Comparison of ENCODE assay signal across 8 mouse cellular contexts in genomic region chr11:97700003-97700745, GRCm38 (mm10). TPM values are rescaled to one million over a fixed set of nuclear protein-coding genes. Genes with fewer than 3 reads are reported as not detected.
DNase-seq lines count a peak whose midpoint lies in the region; ATAC-seq and TF ChIP-seq lines count a peak whose summit lies in the region.

TSS of gene Pcgf2 (minus strand) at chr11:97700497.

- H3K9me3 ChIP-seq in forebrain, embryonic 11.5 days (ENCODE audit: control insufficient read depth, low read length) = no peaks in the 10 kb centered on the region
- H3K9me3 ChIP-seq in heart, embryonic 16.5 days (replicated peaks; ENCODE audit: control insufficient read depth, low read length) = no peaks in the 10 kb centered on the region
- H3K9me3 ChIP-seq in liver, postnatal 0 days (ENCODE audit: low read length) = no peaks in the 10 kb centered on the region

- peaks cover 40% of the 10 kb centered on the region for H3K4me1 ChIP-seq in forebrain, embryonic 11.5 days (replicated peaks; ENCODE audit: control insufficient read depth, insufficient read depth, low read length)
- H3K4me1 ChIP-seq in heart, embryonic 16.5 days (ENCODE audit: control insufficient read depth, insufficient read depth, low read length) = peaks cover 54% of the 10 kb centered on the region
- peaks cover 44% of the 10 kb centered on the region for H3K4me1 ChIP-seq in liver, postnatal 0 days (ENCODE audit: insufficient read depth)
- peaks cover 47% of the 10 kb centered on the region for H3K4me1 ChIP-seq in olfactory bulb, adult 2 months (ENCODE audit: control insufficient read depth, insufficient read depth, low read length)

- no peaks in the 10 kb centered on the region for H3K36me3 ChIP-seq in forebrain, embryonic 11.5 days (ENCODE audit: control insufficient read depth, insufficient read depth, low read length)
- H3K36me3 ChIP-seq in heart, embryonic 16.5 days (ENCODE audit: control insufficient read depth, insufficient read depth) = no peaks in the 10 kb centered on the region
- H3K36me3 ChIP-seq in liver, postnatal 0 days (replicated peaks; ENCODE audit: insufficient read depth, low read length) = 0 out of 2 replicates have a peak, but pooled peaks cover 5% of the 10 kb centered on the region

- peak within 1 kb of the TSS; percentile 86 for H3K4me2 ChIP-seq in forebrain, embryonic 11.5 days (ENCODE audit: low read depth, low read length, severe bottlenecking)
- H3K4me2 ChIP-seq in heart, embryonic 16.5 days (ENCODE audit: low read depth, low read length) = peak within 1 kb of the TSS; percentile 93
- peak within 1 kb of the TSS; percentile 91 for H3K4me2 ChIP-seq in liver, postnatal 0 days (ENCODE audit: low read depth, low read length)

- TF ChIP-seq CTCF in liver, postnatal 0 days (IDR thresholded peaks at IDR 0.05; ENCODE audit: low read depth) = no peak
- no peak for TF ChIP-seq CTCF in olfactory bulb, adult 2 months (IDR thresholded peaks at IDR 0.05; ENCODE audit: insufficient read depth, low read depth, low read length)

- peak within 1 kb of the TSS; percentile 92 for H3K9ac ChIP-seq in forebrain, embryonic 11.5 days (ENCODE audit: low read length)
- peak within 1 kb of the TSS; percentile 97 for H3K9ac ChIP-seq in heart, embryonic 16.5 days (ENCODE audit: low read length)
- H3K9ac ChIP-seq in liver, postnatal 0 days (replicated peaks) = peak within 1 kb of the TSS; percentile 64

- WGBS in forebrain, embryonic 11.5 days = under 1% methylated on average over 76 of the region's 85 CpGs
- WGBS in heart, embryonic 16.5 days = 0% methylated on average over 83 of the region's 85 CpGs
- 1% methylated on average over 71 of the region's 85 CpGs for WGBS in liver, postnatal 0 days (ENCODE audit: insufficient replicate concordance)
- under 1% methylated on average over 85 of the region's 85 CpGs for WGBS in olfactory bulb, adult 2 months

- ATAC-seq in forebrain, embryonic 11.5 days (replicated peaks; ENCODE audit: low FRiP score) = peak; percentile 11
- ATAC-seq in heart, embryonic 16.5 days (replicated peaks; ENCODE audit: extremely low read depth, insufficient read depth, low FRiP score) = peak; percentile 16
- ATAC-seq in liver, postnatal 0 days = no peak

- H3K4me3 ChIP-seq in forebrain, embryonic 11.5 days (ENCODE audit: low read depth, low read length) = peak within 1 kb of the TSS; percentile 76
- peak within 1 kb of the TSS; percentile 95 for H3K4me3 ChIP-seq in heart, embryonic 16.5 days (ENCODE audit: low read length)
- H3K4me3 ChIP-seq in liver, postnatal 0 days (ENCODE audit: low read depth, low read length) = peak within 1 kb of the TSS; percentile 62
- H3K4me3 ChIP-seq in olfactory bulb, adult 2 months (ENCODE audit: insufficient read depth, low read depth, low read length) = peak within 1 kb of the TSS; percentile 63

- peak within 1 kb of the TSS; percentile 98 for H3K27ac ChIP-seq in forebrain, embryonic 11.5 days (ENCODE audit: low read depth, low read length)
- peak within 1 kb of the TSS; percentile 97 for H3K27ac ChIP-seq in heart, embryonic 16.5 days (ENCODE audit: low read length)
- peak within 1 kb of the TSS; percentile 66 for H3K27ac ChIP-seq in liver, postnatal 0 days (ENCODE audit: low read depth)
- H3K27ac ChIP-seq in olfactory bulb, adult 2 months (ENCODE audit: insufficient read depth, low read depth, low read length) = peak within 1 kb of the TSS; percentile 95

- TF ChIP-seq POLR2A in olfactory bulb, adult 2 months (IDR thresholded peaks at IDR 0.05; ENCODE audit: insufficient read depth, low read depth, low read length) = 0 out of 2 replicates have a peak, but pooled peaks have one; percentile 32

- no peaks in the 10 kb centered on the region for H3K27me3 ChIP-seq in forebrain, embryonic 11.5 days (ENCODE audit: control insufficient read depth, insufficient read depth, low read length)
- no peaks in the 10 kb centered on the region for H3K27me3 ChIP-seq in heart, embryonic 16.5 days (ENCODE audit: control insufficient read depth, insufficient read depth, low read length)
- peaks cover 38% of the 10 kb centered on the region for H3K27me3 ChIP-seq in liver, postnatal 0 days (ENCODE audit: insufficient read depth, low read length)

- peak; percentile 76 for DNase-seq in CD4-positive helper T cell, adult 2 months (ENCODE audit: low read depth, low spot score)
- DNase-seq in adrenal gland, postnatal 4 days (ENCODE audit: low spot score in 2 of 2) = peak in 1 of 2 experiments; percentile 68
- peak; percentile 89 for DNase-seq in forebrain, embryonic 11.5 days (ENCODE audit: low spot score)
- peak; percentile 87 to 92 for DNase-seq in kidney, postnatal 25 days
- peak; percentile 72 for DNase-seq in liver, postnatal 0 days
- DNase-seq in urinary bladder, adult 18-20 months (ENCODE audit: low spot score in 2 of 2) = peak; percentile 73 to 76

- no peak for TF ChIP-seq EP300 in liver, postnatal 0 days (IDR thresholded peaks at IDR 0.05; ENCODE audit: low read depth)

RNA-seq across cellular contexts. Expression of gene Pcgf2, which starts in this region (rescaled TPM):
- 10 to 100 TPM; 69.9 to 71.5 TPM for total RNA-seq in adrenal gland, postnatal 4 days (2021)
- 24.2 and 25.9 TPM in 2 replicates for polyA plus RNA-seq in forebrain, embryonic 11.5 days (2014; fragmentation: Nextera tagmentation; extraction: Ambion mirVana)
- 11.4 and 14.2 TPM in 2 replicates for polyA plus RNA-seq in heart, embryonic 16.5 days (2015; fragmentation: Nextera tagmentation; extraction: Ambion mirVana)
- polyA plus RNA-seq in liver, postnatal 0 days (2015; fragmentation: Nextera tagmentation; extraction: Ambion mirVana) = 1.9 TPM in 2 replicates
- not detected in 2 replicates for polyA plus RNA-seq in olfactory bulb, adult 2 months (2012; ENCODE audit: insufficient read depth, insufficient read length, low replicate concordance, missing spikeins)
